Mouse (Mus musculus) lung, embryonic 15.5 days (tissue): ENCODE measurements around the gene Gm49380. TPM values are rescaled to one million over a fixed set of nuclear protein-coding genes. Genes with fewer than 3 reads are reported as not detected.

Experiments
- ATAC-seq: fragments of 200-750 bp; cut with Nextera tagmentation; 2 replicates; pipeline ENCODE4 v1.8.0; 2017; ENCODE audit warnings: moderate number of reproducible peaks, borderline replicate concordance; ENCODE audit not compliant: low FRiP score, low TSS enrichment; ENCODE audit errors: extremely low read depth
- H3K27ac ChIP-seq: fragments of 300-500 bp; sonication (generic); 2 replicates; pipeline ENCODE4 v1.5.1; 2015; ENCODE audit warnings: moderate library complexity, mild to moderate bottlenecking, inconsistent platforms
- H3K27me3 ChIP-seq: fragments of 300-500 bp; sonication (generic); 2 replicates; pipeline ENCODE4 v1.6.1; 2015; ENCODE audit warnings: inconsistent platforms
- H3K36me3 ChIP-seq: fragments of 300-500 bp; sonication (generic); 2 replicates; pipeline ENCODE4 v1.6.1; 2015; ENCODE audit warnings: inconsistent platforms
- H3K4me1 ChIP-seq: fragments of 300-500 bp; sonication (generic); 2 replicates; pipeline ENCODE4 v1.6.1; 2015; ENCODE audit warnings: inconsistent platforms
- H3K4me2 ChIP-seq: fragments of 300-500 bp; sonication (generic); 2 replicates; pipeline ENCODE4 v1.6.1; 2015; ENCODE audit warnings: inconsistent platforms, mild to moderate bottlenecking, moderate library complexity
- H3K4me3 ChIP-seq: fragments of 300-500 bp; sonication (generic); 2 replicates; pipeline ENCODE4 v1.5.1; 2015; ENCODE audit warnings: mild to moderate bottlenecking, inconsistent platforms
- H3K9ac ChIP-seq: fragments of 300-500 bp; sonication (generic); 2 replicates; pipeline ENCODE4 v1.6.1; 2015; ENCODE audit warnings: inconsistent platforms
- H3K9me3 ChIP-seq: fragments of 300-500 bp; sonication (generic); 2 replicates; pipeline ENCODE4 v1.6.1; 2016; ENCODE audit warnings: inconsistent platforms
- WGBS: fragments of 180-500 bp; shearing (Covaris S2); methylation state at CpG from one replicate; pipeline ENCODE4 v1.1.7; 2015; 5-methylcytosine and 5-hydroxymethylcytosine counted together
- polyA plus RNA-seq: library from polyadenylated mRNA; unstranded; fragments of >200 nt; fragmentation: Nextera tagmentation; extraction: Ambion mirVana; gene quantifications from 2 replicates; pipeline ENCODE4 v1.2.1, GENCODE M21; 2015

The Gm49380 gene
- polyA plus RNA-seq, 1 experiment from 2014 or later = 0.17 TPM

DNA sequence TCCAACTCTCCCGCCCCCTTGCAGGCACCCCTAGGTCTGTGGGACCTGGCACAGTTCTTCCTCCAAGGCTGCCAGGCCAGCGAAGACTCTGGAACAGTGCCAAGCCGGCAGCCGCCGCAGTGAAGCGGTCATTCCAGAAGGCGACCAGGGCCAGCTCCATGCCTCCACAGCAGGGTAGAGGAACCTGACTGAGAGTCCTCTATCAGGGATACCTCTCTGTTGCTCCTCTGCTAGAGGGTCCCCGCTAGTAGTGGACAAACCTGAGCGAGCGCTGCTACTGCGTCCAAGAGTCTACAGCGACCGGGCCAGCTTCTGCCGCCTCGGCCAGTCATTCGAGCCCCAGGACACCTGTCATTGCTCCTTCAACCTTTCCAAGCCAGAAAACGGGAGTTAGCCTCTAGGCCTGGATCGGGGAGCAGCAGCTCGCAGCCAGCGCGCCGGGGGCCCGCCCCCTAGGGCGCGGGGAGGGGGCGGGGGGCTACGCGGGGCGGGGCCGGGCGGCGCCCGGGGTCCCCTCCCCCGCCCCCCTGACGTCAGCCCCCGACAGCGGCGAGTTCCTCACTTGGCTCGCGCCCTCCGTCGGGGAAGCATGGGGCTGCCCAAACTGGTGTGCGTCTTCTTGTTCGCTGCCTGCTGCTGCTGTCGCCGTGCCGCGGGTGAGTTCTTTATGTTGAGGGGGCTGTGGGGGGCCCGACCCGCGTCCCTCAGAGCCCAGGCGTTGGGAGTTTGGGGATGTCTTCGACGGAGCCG lies 21.0 kb upstream of the Gm49380 start, which contains the start of gene Mcam:
Mcam (plus strand) TSS at position 369 of the 750 bp plus-strand sequence.
- H3K27ac ChIP-seq = peak within 1 kb of the TSS; percentile 87
- peaks cover 72% of the 10 kb centered on the region for H3K4me1 ChIP-seq
- under 1% methylated on average over 43 of the region's 55 CpGs for WGBS
- peak within 1 kb of the TSS; percentile 95 for H3K4me2 ChIP-seq
- H3K9me3 ChIP-seq = no peaks in the 10 kb centered on the region
- H3K4me3 ChIP-seq = peak within 1 kb of the TSS; percentile 70
- peak; percentile 12 for ATAC-seq
- peak within 1 kb of the TSS; percentile 70 for H3K9ac ChIP-seq
- peaks cover 6% of the 10 kb centered on the region; the same call in 1 of the 2 replicates for H3K36me3 ChIP-seq
- H3K27me3 ChIP-seq = peaks cover 16% of the 10 kb centered on the region; the same call in 1 of the 2 replicates

DNA sequence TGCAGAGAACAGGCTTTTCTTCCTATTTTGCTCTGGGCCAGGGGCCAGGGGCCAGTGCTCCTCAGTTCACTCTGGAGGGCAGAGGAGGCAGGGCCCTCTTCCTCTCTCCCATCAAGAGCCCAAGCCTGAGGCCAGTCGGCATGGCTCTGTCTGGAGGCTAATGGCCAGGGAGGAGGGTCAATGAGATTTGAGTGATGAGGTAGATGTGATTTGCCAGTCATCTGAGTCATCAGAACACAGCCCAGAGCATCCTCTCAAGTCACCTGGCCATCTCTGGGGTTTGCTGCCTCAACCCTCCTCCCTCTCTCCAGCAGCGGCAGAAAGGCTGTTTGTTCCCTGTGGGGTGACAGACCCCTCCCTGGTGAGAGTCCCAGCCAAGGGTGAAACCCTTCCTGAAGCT lies 20.0 kb upstream of the Gm49380 start:
- WGBS = 19% methylated on average over 2 of the region's 2 CpGs
- H3K4me1 ChIP-seq = peaks cover 79% of the 10 kb centered on the region
- ATAC-seq = no peak
- H3K36me3 ChIP-seq = 0 out of 2 replicates have a peak, but pooled peaks cover under 1% of the 10 kb centered on the region
- peak overlapping the region; percentile 70 for H3K4me3 ChIP-seq
- H3K27me3 ChIP-seq = peaks cover 16% of the 10 kb centered on the region; the same call in 1 of the 2 replicates
- peak overlapping the region; percentile 87 for H3K27ac ChIP-seq
- no peaks in the 10 kb centered on the region for H3K9me3 ChIP-seq
- peak overlapping the region; percentile 70 for H3K9ac ChIP-seq
- peak overlapping the region; percentile 95 for H3K4me2 ChIP-seq

DNA sequence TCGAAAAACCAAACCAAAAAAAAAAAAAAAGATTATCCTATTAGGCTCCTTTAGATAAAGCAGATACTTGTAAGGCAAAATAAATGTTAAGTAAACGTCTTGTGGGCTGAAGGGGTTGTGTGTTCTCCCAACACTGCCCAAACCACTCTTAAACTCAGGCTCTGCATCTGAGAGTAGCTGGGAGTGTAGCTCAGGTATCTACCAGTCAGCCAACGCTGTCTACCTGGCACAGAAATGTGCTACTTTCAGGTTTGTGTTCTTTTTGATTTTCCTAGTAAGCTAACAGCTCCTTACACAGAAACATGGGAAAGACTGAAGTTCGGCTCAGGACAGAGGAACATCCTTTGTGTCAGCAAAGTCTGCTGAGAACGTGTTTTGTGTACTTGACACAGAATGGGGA lies 18.9 kb upstream of the Gm49380 start:
- peak overlapping the region; percentile 96; the same call in 1 of the 2 replicates for H3K27ac ChIP-seq
- peaks cover 84% of the 10 kb centered on the region for H3K4me1 ChIP-seq
- no peak for ATAC-seq
- WGBS = 50% methylated on average over 5 of the region's 5 CpGs
- no peaks in the 10 kb centered on the region for H3K36me3 ChIP-seq
- H3K9me3 ChIP-seq = no peaks in the 10 kb centered on the region
- H3K27me3 ChIP-seq = peaks cover 16% of the 10 kb centered on the region; the same call in 1 of the 2 replicates
- peak overlapping the region; percentile 95; the same call in 1 of the 2 replicates for H3K4me2 ChIP-seq
- H3K9ac ChIP-seq = no peak overlapping the region
- no peak overlapping the region for H3K4me3 ChIP-seq

DNA sequence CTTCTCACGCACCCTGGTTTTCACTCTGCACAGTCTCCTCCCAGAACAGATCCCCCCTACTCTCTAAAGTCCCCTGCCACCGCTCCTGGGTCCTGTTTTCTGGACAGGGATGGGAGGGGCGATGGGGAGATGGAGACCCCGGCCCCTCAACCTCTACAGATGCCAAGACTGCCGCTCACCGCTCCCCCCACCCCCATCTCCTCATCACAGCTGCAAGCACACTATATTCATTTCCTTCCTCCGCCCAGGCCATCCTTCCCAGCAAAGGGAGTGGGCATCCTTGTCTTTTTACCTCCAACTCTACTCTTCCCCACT lies 17.9 kb upstream of the Gm49380 start:
- Histone ChIP-seq H3K4me2 (peak overlapping the region; percentile 90), H3K4me1 (peaks cover 85% of the 10 kb centered on the region), H3K27me3 (peaks cover 16% of the 10 kb centered on the region; the same call in 1 of the 2 replicates), H3K27ac (peak overlapping the region; percentile 96), H3K9ac (no peak overlapping the region; the same call in 1 of the 2 replicates), H3K9me3 (no peaks in the 10 kb centered on the region), H3K4me3 (0 out of 2 replicates have a peak overlapping the region, but pooled peaks have one; percentile 12), H3K36me3 (no peaks in the 10 kb centered on the region)
- 52% methylated on average over 7 of the region's 7 CpGs for WGBS
- ATAC-seq = no peak

DNA sequence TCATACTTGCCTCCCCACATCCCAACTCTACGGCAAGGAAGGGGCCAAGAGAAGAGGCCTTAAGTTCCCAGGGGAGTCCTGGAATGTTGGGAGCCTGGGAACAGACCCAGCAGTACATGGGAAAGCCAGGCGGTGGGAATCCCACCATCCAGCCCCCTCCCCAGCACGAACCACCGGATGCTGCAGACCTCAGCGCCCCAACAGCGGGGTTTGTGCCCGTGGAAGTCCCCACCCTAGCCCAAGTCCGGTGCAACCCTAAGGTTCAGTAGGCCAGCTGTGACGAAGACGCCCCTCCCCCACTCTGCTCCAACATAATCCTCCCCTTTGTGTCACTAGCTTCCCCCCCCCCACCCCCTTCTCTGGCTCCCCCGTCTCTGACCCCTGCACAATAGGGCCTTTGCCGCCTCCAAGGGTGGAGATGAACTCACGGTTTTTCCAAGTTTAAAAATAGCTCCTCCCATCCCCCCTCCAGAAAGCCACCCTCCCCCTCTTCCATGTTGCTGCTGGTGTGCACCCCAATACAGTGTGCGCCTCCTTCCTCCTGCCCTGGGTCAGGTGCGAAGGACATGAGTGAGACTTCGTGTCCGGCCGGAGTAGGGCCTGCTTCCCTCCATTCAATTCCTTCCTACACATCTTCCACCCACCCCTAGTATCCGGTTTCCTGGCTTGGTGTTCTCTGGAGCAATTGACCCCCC lies 17.4 kb upstream of the Gm49380 start:
- H3K36me3 ChIP-seq = no peaks in the 10 kb centered on the region
- peak overlapping the region; percentile 58; the same call in 1 of the 2 replicates for H3K9ac ChIP-seq
- WGBS = 23% methylated on average over 19 of the region's 19 CpGs
- H3K27ac ChIP-seq = peak overlapping the region; percentile 96
- H3K4me1 ChIP-seq = peaks cover 83% of the 10 kb centered on the region
- peak; percentile 29 for ATAC-seq
- H3K4me3 ChIP-seq = peak overlapping the region; percentile 44
- peaks cover 16% of the 10 kb centered on the region; the same call in 1 of the 2 replicates for H3K27me3 ChIP-seq
- no peaks in the 10 kb centered on the region for H3K9me3 ChIP-seq
- H3K4me2 ChIP-seq = peak overlapping the region; percentile 90

GRCm38 (mm10) chr9:44130034-44130433 lies 16.7 kb upstream of the Gm49380 start:
- WGBS = under 1% methylated on average over 27 of the region's 27 CpGs
- peaks cover 16% of the 10 kb centered on the region; the same call in 1 of the 2 replicates for H3K27me3 ChIP-seq

GRCm38 (mm10) chr9:44129633-44130032 lies 16.3 kb upstream of the Gm49380 start:
- Histone ChIP-seq H3K9me3 (no peaks in the 10 kb centered on the region), H3K4me3 (peak overlapping the region; percentile 44), H3K4me1 (peaks cover 79% of the 10 kb centered on the region), H3K27me3 (peaks cover 16% of the 10 kb centered on the region; the same call in 1 of the 2 replicates), H3K4me2 (peak overlapping the region; percentile 90), H3K27ac (peak overlapping the region; percentile 96), H3K9ac (peak overlapping the region; percentile 58), H3K36me3 (no peaks in the 10 kb centered on the region)
- WGBS = 6% methylated on average over 9 of the region's 9 CpGs
- ATAC-seq = 0 out of 2 replicates have a peak, but pooled peaks have one; percentile 3

More at GRCm38 (mm10) chr9:44130034-44130433, 16.7 kb upstream of the Gm49380 start:
- H3K9me3 ChIP-seq = no peaks in the 10 kb centered on the region
- H3K4me1 ChIP-seq = peaks cover 81% of the 10 kb centered on the region
- peak overlapping the region; percentile 44 for H3K4me3 ChIP-seq
- peak; percentile 75 for ATAC-seq
- peak overlapping the region; percentile 90 for H3K4me2 ChIP-seq
- H3K36me3 ChIP-seq = no peaks in the 10 kb centered on the region
- peak overlapping the region; percentile 96 for H3K27ac ChIP-seq
- H3K9ac ChIP-seq = peak overlapping the region; percentile 58

DNA sequence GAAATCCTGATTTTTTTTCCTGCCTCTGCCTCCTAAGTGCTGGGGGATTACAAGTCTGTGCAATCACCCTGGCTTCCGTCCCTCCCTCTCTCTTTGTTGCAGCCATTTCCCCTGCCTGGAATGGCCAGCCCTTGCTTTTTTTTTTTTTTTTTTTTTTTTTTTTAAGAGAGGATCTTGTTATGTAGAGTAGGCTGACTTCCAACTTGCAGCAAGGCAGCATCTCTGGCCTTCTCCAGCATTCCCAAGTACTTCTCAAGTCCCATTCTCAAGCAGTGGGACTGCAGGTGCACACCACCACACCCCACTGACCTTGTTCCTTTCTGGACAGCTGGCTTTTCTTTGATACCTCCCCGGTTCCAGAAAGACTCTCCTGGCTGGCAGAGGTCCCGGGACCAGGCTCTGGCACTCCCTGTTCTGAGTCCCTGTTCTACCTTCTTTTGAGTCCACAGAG lies 14.1 kb upstream of the Gm49380 start:
- Histone ChIP-seq H3K36me3 (no peaks in the 10 kb centered on the region), H3K27me3 (no peaks in the 10 kb centered on the region), H3K4me2 (no peak overlapping the region), H3K9ac (no peak overlapping the region), H3K4me3 (no peak overlapping the region), H3K27ac (peak overlapping the region; percentile 48), H3K4me1 (peaks cover 58% of the 10 kb centered on the region), H3K9me3 (no peaks in the 10 kb centered on the region)
- ATAC-seq = no peak
- WGBS = 38% methylated on average over 3 of the region's 3 CpGs

GRCm38 (mm10) chr9:44126746-44127145 lies 13.4 kb upstream of the Gm49380 start:
- Histone ChIP-seq H3K9ac (no peak overlapping the region), H3K36me3 (no peaks in the 10 kb centered on the region), H3K27me3 (no peaks in the 10 kb centered on the region), H3K9me3 (no peaks in the 10 kb centered on the region), H3K27ac (peak overlapping the region; percentile 48; the same call in 1 of the 2 replicates), H3K4me2 (no peak overlapping the region), H3K4me3 (no peak overlapping the region), H3K4me1 (peaks cover 52% of the 10 kb centered on the region)
- no peak for ATAC-seq
- 79% methylated on average over 3 of the region's 3 CpGs for WGBS

GRCm38 (mm10) chr9:44125546-44126428 lies 12.5 kb upstream of the Gm49380 start:
- H3K9ac ChIP-seq = no peak overlapping the region; the same call in 1 of the 2 replicates
- no peak for ATAC-seq
- H3K36me3 ChIP-seq = no peaks in the 10 kb centered on the region
- no peak overlapping the region for H3K4me3 ChIP-seq
- H3K9me3 ChIP-seq = no peaks in the 10 kb centered on the region
- H3K27ac ChIP-seq = peak overlapping the region; percentile 48
- WGBS = 25% methylated on average over 18 of the region's 18 CpGs
- peaks cover 43% of the 10 kb centered on the region for H3K4me1 ChIP-seq
- no peaks in the 10 kb centered on the region for H3K27me3 ChIP-seq
- peak overlapping the region; percentile 25 for H3K4me2 ChIP-seq

GRCm38 (mm10) chr9:44125026-44125425 lies 11.7 kb upstream of the Gm49380 start:
- no peak for ATAC-seq
- H3K9ac ChIP-seq = no peak overlapping the region

More at GRCm38 (mm10) chr9:44125026-44125425, 11.7 kb upstream of the Gm49380 start:
- Histone ChIP-seq H3K4me2 (no peak overlapping the region), H3K4me3 (no peak overlapping the region), H3K36me3 (no peaks in the 10 kb centered on the region), H3K27ac (no peak overlapping the region), H3K4me1 (peaks cover 35% of the 10 kb centered on the region), H3K9me3 (no peaks in the 10 kb centered on the region), H3K27me3 (no peaks in the 10 kb centered on the region)
- 54% methylated on average over 5 of the region's 5 CpGs for WGBS
